Mouse (Mus musculus): ENCODE results near the gene Tmem247. TPM values are rescaled to one million over a fixed set of nuclear protein-coding genes. Genes with fewer than 3 reads are reported as not detected.
A peak's percentile ranks its signal among the peaks of the same experiment; 100 is the strongest.

Tmem247 gene
- total and polyA plus RNA-seq, 3 experiments = not detected

DNA sequence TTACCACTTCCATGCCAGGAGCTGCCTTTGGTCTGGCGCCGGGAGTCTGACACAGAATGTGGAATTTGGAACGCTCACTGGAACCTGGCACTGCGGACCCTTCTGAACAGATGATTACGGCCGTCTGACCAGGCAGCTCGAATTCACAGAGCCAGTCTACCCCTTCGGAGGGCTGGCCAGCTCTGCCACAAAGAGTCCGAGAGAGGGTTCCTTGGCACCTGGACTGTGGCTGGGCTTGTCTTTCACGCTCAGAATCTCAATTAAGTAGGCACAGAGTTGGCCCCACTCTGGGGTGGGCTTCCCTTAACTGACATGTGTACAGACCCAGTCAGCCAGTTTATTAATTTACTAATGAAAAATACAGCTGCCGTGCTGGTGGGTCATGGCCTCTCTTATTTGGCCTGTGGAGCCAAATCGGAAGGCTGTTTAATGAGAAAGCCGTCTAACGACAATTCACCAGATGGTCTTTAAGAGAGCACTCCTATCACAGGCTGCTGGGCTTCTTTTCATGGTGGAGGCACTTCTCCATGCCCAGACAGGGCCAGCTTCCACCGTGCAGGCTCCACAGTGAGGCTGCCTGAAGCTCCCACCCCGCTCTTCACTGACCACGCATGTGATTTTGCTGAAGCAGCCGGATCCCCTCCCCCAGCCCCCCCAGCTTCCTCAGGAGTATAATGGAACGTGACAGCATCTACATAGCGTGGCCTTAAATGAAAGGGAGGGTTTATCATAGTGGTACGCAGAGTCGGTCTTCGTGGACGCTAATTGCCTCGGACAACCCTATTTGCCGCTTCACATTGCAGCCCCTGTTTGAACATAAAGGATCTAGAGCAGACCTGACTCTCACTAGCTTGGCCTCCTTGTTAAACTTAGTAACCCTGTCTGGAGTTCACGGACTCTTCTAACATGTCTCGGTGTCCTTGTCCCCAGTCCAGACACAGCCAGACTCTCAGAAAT, 31.0 kb downstream of the Tmem247 start, which contains the start of gene Atp6v1e2:
TSS of gene Atp6v1e2 (minus strand) at position 58 of the 957 bp plus-strand sequence.
- Histone ChIP-seq H3K4me1 (ENCODE audit: control insufficient read depth in 1 of 2, insufficient read depth in 2 of 2) (peaks cover 7 to 25% of the 10 kb centered on the region in 2 experiments; a peak in 3 of 4 replicates), H3K27ac (ENCODE audit: insufficient read depth, low read depth) (no peak within 1 kb of the TSS), H3K4me3 (replicated peaks in 1 of 3; ENCODE audit: low read depth in 2 of 3, low read length in 2 of 3, poor library complexity in 1 of 3) (no peak within 1 kb of the TSS), H3K27me3 (replicated peaks) (no peaks in the 10 kb centered on the region), H3K36me3 (replicated peaks in 1 of 2; ENCODE audit: control insufficient read depth in 1 of 2, insufficient read depth in 1 of 2, low read length in 1 of 2) (no peaks in the 10 kb centered on the region), H3K79me2 (replicated peaks; ENCODE audit: control insufficient read depth, extremely low read depth, insufficient read depth, poor library complexity, severe bottlenecking) (no peaks in the 10 kb centered on the region), H3K9me3 (replicated peaks; ENCODE audit: low read length) (no peaks in the 10 kb centered on the region), H3K4me2 (ENCODE audit: insufficient read depth, low read depth, poor library complexity, severe bottlenecking) (no peak within 1 kb of the TSS), H3K9ac (ENCODE audit: insufficient read depth, low read depth) (no peak within 1 kb of the TSS)
- no peak for TF ChIP-seq CTCF (conservative IDR thresholded peaks at IDR 0.05 in 1 of 2, IDR thresholded peaks at IDR 0.05 in 1 of 2; ENCODE audit: low read depth in 2 of 2, low read length in 2 of 2)
- TF ChIP-seq TCF12 (IDR thresholded peaks at IDR 0.05; ENCODE audit: low read depth, low read length) = no peak
- DNase-seq (ENCODE audit: extremely low read depth) = no peak
- in situ Hi-C loops (cut with MboI; ENCODE audit: low pct_ligation_motif_present, low pct_unique_long_range_greater_than_20kb, low sequenced_read_pairs) = no loop called here
- dilution Hi-C loops (cut with MboI; ENCODE audit: extremely low pct_ligation_motif_present, extremely low pct_unique_long_range_greater_than_20kb, low sequenced_read_pairs) = no loop called here

DNA sequence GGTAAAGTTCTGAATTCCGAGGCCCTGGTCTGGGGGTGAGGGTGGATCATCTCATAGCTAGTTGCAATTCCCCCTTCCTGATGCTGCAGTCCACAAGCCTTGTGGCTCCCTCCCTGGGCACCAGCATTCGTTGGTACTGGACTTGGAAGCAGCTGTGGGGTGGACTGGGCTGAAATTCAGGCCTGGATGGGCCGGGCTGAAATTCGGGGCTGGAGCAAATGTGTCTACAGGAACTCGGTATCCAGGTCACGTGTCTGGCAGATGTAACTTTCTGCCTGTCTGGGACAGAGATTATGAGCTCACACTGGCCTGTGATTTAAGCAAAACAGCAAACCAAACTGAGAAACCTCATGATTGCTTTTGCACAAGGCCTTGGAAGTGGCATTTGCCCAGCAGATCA, 31.7 kb downstream of the Tmem247 start:
- Histone ChIP-seq H3K27me3 (replicated peaks) (no peaks in the 10 kb centered on the region), H3K79me2 (replicated peaks; ENCODE audit: control insufficient read depth, extremely low read depth, insufficient read depth, poor library complexity, severe bottlenecking) (no peaks in the 10 kb centered on the region), H3K4me2 (ENCODE audit: insufficient read depth, low read depth, poor library complexity, severe bottlenecking) (no peak overlapping the region), H3K9ac (ENCODE audit: insufficient read depth, low read depth) (no peak overlapping the region), H3K9me3 (replicated peaks; ENCODE audit: low read length) (peaks cover 6% of the 10 kb centered on the region), H3K4me1 (ENCODE audit: control insufficient read depth in 1 of 2, insufficient read depth in 2 of 2) (peaks cover 7 to 25% of the 10 kb centered on the region in 2 experiments; a peak in 3 of 4 replicates), H3K4me3 (replicated peaks in 1 of 3; ENCODE audit: low read depth in 2 of 3, low read length in 2 of 3, poor library complexity in 1 of 3) (no peak overlapping the region), H3K36me3 (replicated peaks in 1 of 2; ENCODE audit: control insufficient read depth in 1 of 2, insufficient read depth in 1 of 2, low read length in 1 of 2) (no peaks in the 10 kb centered on the region), H3K27ac (ENCODE audit: insufficient read depth, low read depth) (no peak overlapping the region)
- TF ChIP-seq ZKSCAN1 (IDR thresholded peaks at IDR 0.05; ENCODE audit: borderline replicate concordance, low read depth, low read length) = no peak
- no peak for TF ChIP-seq UBTF (IDR thresholded peaks at IDR 0.05; ENCODE audit: low read depth, low read length)
- no peak for TF ChIP-seq ETS1 (conservative IDR thresholded peaks at IDR 0.05; ENCODE audit: low read depth, low read length)
- TF ChIP-seq SIN3A (IDR thresholded peaks at IDR 0.05; ENCODE audit: low read length) = no peak
- no peak for TF ChIP-seq MXI1 (IDR thresholded peaks at IDR 0.05; ENCODE audit: low read depth, low read length)
- no peak for TF ChIP-seq ZNF384 (IDR thresholded peaks at IDR 0.05; ENCODE audit: low read depth, low read length)
- in situ Hi-C loops (cut with MboI; ENCODE audit: low pct_ligation_motif_present, low pct_unique_long_range_greater_than_20kb, low sequenced_read_pairs) (no loop called here), dilution Hi-C loops (cut with MboI; ENCODE audit: extremely low pct_ligation_motif_present, extremely low pct_unique_long_range_greater_than_20kb, low sequenced_read_pairs) (no loop called here)
- no peak for DNase-seq (ENCODE audit: extremely low read depth)

DNA sequence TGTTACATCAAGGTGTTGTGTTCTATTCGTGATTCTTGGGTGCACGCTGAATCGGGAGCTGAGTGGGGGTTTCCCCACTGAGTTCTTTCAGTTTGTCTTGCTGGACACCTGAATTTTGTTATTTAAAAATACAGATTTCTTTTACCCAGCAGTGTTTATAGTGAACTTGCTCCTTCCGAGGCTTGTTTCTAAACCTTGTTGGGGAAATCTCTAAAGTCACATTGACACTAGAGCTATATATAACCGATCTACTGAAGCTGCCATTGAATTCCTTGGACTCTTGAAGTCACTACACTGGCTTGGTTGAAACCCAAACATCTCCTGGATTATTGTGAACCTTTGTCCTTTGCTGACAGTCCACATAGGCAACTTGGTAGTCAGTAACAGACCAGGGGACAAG, 40.1 kb downstream of the Tmem247 start:
- Histone ChIP-seq H3K9ac (ENCODE audit: insufficient read depth, low read depth) (peak overlapping the region; percentile 77), H3K4me1 (ENCODE audit: control insufficient read depth in 1 of 2, insufficient read depth in 2 of 2) (peaks cover 20 to 53% of the 10 kb centered on the region in 2 experiments), H3K79me2 (replicated peaks; ENCODE audit: control insufficient read depth, extremely low read depth, insufficient read depth, poor library complexity, severe bottlenecking) (no peaks in the 10 kb centered on the region), H3K9me3 (replicated peaks; ENCODE audit: low read length) (peaks cover 24% of the 10 kb centered on the region), H3K4me3 (replicated peaks in 1 of 3; ENCODE audit: low read depth in 2 of 3, low read length in 2 of 3, poor library complexity in 1 of 3) (peak overlapping the region; percentile 34 to 60 (median 52)), H3K36me3 (replicated peaks in 1 of 2; ENCODE audit: control insufficient read depth in 1 of 2, insufficient read depth in 1 of 2, low read length in 1 of 2) (peaks cover 0 to 2% of the 10 kb centered on the region in 2 experiments), H3K27me3 (replicated peaks) (no peaks in the 10 kb centered on the region), H3K27ac (ENCODE audit: insufficient read depth, low read depth) (peak overlapping the region; percentile 90), H3K4me2 (ENCODE audit: insufficient read depth, low read depth, poor library complexity, severe bottlenecking) (peak overlapping the region; percentile 31)
- no peak for TF ChIP-seq ZNF384 (IDR thresholded peaks at IDR 0.05; ENCODE audit: low read depth, low read length)
- 0 out of 2 replicates have a peak, but pooled peaks have one; percentile 23 for TF ChIP-seq MAX (IDR thresholded peaks at IDR 0.05; ENCODE audit: low read length)
- peak; percentile 48 for TF ChIP-seq EP300 (IDR thresholded peaks at IDR 0.05; ENCODE audit: low read length)
- peak; percentile 51; the same call in 1 of the 2 replicates for TF ChIP-seq SIN3A (IDR thresholded peaks at IDR 0.05; ENCODE audit: low read length)
- TF ChIP-seq MYC (IDR thresholded peaks at IDR 0.05; ENCODE audit: low read depth, low read length) = 0 out of 2 replicates have a peak, but pooled peaks have one; percentile 6
- TF ChIP-seq CHD1 (IDR thresholded peaks at IDR 0.05; ENCODE audit: low read depth, low read length) = 0 out of 2 replicates have a peak, but pooled peaks have one; percentile 63
- 0 out of 2 replicates have a peak, but pooled peaks have one; percentile 19 for TF ChIP-seq TCF12 (IDR thresholded peaks at IDR 0.05; ENCODE audit: low read depth, low read length)
- TF ChIP-seq MEF2A (IDR thresholded peaks at IDR 0.05; ENCODE audit: borderline replicate concordance, low read depth, low read length) = 0 out of 2 replicates have a peak, but pooled peaks have one; percentile 19
- no peak for TF ChIP-seq USF2 (conservative IDR thresholded peaks at IDR 0.05; ENCODE audit: low read depth, low read length)
- DNase-seq (ENCODE audit: extremely low read depth) = no peak
- in situ Hi-C loops (cut with MboI; ENCODE audit: low pct_ligation_motif_present, low pct_unique_long_range_greater_than_20kb, low sequenced_read_pairs) = no loop called here
- dilution Hi-C loops (cut with MboI; ENCODE audit: extremely low pct_ligation_motif_present, extremely low pct_unique_long_range_greater_than_20kb, low sequenced_read_pairs) = no loop called here

Data from CH12.LX (cell line).